Mouse (Mus musculus) cerebellum, adult 11-12 months (tissue): ENCODE measurements around the gene Prokr2.
"Not testable (repeated sequence)": the region's sequence is repeated elsewhere in the genome, so short reads cannot be mapped to it uniquely, and the experiment has no call there.

Experiments
- DNase-seq: peaks from one replicate; pipeline ENCODE4 v3.0.0; 2022

The Prokr2 gene

DNA sequence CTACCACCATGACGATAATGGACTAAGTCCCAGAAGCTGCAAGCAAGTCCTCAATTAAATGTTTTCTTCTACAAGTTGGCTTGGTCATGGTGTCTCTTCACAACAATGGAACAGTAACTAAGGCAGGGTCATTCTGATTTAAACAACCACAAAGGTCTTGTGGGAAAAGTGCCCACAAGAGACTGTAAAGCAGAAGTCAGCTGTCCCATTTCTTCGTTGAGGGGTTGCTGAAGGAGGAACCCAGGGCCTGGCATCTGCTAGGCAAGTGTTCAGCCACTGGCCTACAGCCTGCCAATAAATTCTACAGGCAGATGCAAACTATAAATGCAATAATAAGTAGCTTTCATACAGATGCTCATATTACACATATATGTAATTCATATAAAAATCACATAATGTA, 48.0 kb downstream of the Prokr2 start:
- no peak for DNase-seq

DNA sequence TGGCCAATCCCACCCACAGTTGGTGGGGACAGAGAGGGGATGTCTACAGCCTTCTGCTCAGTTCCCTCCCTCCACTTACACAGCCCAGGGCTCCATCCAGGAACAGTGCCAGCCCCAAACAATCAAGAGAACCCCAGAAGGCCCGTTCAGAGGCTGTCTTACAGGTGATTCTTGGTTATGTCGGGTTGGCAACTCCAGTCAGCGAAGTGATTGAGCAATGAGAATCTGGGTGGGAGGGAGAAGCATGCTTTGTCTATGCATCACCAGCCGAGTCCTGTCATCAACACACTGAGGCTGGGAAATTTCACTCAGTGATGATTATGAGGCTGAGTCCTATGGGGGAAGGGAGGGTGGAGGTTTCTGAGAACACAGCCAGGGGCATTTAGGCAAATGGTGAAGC, 61.7 kb downstream of the Prokr2 start:
- no peak for DNase-seq

DNA sequence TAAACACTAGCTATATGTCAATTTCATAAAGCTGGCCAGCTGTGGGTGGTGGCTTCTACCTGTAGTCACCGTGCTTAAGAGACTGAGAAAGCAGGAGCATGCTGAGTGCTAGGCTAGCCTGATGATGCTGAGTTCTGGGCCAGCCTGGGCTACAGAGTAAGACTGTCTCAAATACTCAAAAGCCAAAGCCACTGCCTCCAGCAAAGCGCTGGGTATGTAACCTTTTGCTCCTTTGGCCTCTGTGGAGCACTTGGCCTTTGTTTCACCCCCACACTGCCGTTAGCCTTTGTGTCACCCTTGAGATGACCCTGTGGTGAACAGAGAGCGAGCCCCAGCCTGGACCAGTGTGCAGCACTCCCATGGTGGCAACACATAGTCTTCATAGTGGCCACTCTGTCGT, 64.7 kb downstream of the Prokr2 start:
- DNase-seq: no peak

DNA sequence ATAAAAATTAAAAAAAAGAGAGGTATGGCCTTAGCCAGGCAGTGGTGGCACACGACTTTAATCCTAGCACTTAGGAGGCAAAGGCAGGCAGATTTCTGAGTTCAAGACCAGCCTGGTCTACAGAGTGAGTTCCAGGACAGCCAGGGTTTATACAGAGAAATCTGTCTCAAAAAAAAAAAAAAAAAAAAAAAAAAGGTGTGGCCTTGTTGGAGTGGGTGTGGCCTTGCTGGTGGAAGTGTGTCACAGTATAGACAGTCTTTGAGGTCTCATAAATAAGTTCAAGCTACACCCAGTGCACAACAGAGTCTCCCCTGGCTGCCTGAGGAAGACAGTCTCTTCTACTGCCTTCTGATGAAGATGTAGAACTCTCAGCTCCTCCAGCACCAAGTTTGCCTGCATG, 68.1 kb downstream of the Prokr2 start:
- no peak for DNase-seq

DNA sequence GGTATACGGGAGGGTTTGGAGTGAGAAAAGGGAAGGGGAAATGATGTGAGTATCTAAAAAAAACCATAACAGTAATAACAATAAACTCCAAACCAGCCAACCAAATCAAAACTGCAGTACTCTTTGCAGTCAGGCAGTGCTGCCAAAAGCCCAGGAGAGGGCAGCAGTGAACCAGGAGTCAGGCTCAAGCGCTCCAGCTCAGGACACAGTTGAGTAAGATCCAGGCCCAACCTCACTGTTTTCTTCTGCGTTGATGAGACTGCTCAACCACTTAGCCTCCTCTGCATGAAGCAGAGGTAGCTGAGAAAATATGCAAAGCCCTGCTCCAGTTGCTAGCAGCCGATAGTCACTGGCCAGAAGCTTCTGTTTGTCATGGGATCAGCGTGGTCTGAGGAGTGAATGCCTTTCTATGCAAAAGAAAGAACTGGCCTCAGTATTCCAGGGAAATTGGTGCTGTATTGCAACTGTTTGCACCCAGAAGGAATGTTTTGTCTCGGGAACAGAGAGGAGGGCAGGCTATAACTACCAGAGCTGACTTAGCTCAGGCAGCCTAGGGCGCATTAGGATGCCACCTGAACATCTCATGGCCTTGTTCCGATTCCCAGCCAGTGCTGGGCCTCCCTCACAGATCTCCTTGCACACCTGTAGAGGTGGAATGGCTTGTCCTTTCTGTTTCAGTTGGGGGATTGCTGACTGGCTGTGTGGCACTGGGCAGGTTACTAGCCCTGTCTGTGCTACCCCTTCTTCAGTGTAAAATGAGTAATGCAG, 69.0 kb downstream of the Prokr2 start:
- peak; percentile 66 for DNase-seq

DNA sequence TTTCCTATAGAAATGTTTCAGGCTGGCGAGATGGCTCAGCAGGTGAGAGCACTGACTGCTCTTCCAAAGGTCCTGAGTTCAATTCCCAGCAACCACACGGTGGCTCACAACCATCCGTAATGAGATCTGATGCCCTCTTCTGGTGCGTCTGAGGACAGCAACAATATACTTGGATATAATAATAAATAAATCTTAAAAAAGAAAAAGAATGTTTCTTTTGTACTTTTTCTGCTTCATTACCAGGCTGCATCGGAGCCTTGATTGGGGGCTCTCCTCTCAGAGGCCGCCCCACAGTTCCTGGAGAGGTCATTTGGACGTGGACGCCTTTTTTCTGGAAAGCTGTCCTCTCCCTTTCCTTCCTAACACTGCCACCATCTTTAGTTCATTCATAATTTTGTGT, 71.2 kb downstream of the Prokr2 start:
- DNase-seq: not testable (repeated sequence)

DNA sequence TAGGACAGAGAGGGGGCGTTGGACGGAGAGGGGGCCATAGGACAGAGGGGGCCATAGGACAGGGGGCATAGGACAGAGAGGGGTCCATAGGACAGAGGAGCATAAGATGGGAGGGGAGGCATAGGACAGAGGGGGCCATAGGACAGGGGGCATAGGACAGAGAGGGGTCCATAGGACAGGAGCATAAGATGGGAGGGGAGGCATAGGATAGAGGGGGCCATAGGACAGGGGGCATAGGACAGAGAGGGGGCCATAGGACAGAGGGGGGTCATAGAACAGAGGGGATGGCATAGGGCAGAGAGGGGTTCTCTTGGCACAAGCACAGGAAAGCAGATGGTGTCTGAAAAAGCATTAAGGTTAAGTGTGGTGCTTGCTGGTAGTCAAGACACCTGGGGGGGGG, 71.7 kb downstream of the Prokr2 start:
- DNase-seq: no peak

DNA sequence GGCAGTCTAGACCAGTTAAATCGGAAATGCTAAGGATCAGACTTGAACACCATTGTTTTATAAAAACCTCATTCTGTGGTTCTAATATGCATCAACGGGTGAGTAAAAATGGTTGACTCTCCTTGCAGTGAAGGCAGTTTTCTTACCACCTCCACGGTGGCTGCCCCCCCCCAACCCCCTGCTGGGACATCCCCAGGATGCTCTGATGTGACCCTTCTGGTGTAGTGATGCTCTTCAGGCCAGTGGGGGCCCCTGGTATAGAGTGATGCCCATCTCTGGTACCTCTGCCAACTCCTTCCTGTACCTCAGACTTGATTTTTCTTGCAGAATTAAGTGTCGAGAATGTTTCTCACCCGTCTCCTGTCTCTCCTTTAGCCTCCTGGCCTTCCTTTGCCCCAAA, 72.6 kb downstream of the Prokr2 start:
- no peak for DNase-seq

DNA sequence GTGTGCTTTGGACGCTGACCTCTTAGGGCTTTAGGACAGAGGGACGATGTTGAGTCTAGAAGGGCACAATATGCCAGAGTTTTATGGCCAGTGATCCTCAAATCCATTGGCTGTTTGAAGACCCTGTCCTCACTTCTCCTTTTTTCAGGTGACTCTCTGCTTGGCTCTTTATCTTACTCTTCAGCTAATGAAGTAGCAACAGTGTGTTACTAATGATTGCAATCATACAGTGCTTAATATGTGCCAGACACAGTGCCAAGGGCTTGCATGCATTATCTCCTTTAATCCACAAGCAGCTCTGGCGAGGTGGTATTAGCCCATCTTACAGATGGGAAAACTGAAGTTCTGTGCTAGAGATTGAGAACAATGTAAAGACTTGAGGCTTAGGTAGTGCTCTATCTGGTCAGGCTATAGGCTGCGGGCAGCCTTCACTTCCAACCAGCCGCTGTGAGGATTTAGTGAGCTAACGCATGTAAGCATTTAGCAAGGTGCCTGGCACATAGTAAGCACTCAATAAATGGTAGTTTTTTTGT, 75.8 kb downstream of the Prokr2 start:
- DNase-seq: no peak

DNA sequence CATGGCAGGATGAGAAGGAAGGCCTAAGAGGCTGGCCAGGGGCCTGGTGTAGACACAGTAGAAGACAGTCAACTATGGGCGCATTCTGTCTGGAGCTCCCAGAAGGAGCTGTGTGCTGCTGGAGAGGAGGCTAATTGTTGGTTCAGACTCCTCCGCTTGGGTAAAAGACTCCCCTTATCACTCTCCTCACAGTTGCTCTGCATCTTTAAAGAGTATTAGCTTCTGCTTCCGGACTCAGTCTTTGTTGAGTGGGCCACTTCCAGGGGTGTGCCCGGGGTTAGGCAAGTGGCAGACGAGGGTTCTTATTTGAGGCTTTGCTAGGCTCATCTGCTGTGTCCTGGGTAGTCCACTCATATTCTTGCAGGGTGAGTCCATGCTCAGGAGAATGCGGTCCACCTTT, 76.4 kb downstream of the Prokr2 start:
- DNase-seq: no peak

DNA sequence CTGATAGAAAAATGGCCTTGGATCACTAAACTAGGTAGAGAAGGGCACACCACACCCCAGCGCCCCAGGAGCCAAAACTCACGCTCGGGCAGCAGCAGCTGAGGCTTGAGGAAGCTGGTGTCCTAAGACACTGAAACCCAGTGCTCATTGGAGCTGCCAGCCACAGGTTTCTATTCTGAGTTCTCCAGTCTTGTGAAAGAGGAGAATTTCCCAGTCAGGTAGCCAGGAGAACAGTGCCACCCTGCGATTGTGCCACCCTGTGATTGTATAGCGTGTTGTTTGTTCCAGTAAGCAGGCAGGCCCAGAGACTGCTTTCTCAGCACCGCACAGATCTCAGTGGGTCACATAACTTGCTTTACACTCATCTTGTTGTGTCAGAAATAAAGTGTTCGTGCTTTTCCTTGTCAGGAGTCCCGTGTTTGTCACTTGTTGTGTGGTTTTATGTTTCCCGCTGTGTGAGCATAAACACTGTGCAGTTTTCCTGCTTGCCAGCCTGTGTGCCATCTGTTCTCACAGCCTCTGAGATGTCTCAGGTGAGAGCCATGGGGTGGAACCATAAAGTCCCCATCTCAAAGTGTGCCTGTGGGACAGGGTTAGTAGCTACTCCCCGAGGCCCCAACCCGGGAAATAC, 77.9 kb downstream of the Prokr2 start:
- peak; percentile 74 for DNase-seq

DNA sequence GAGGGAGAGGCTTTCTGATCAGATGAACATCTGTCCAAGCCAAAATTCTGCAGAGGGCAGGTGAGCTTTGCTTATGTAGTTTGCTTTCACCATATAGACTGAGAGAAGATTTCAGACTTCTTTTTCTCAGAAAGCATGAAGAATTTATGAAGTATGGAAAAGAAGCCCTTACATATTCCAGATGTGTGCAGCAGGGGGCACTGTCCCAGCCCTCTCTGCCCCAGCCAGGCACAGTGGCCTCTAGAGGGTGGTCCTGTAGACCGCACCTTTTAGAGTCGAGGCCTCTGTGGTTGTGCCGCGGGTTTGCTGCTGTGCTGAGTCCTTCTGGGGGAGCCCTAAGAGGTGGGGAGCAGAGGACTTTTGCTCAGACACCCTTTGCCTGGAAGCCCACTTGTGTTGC, 79.3 kb downstream of the Prokr2 start:
- no peak for DNase-seq

DNA sequence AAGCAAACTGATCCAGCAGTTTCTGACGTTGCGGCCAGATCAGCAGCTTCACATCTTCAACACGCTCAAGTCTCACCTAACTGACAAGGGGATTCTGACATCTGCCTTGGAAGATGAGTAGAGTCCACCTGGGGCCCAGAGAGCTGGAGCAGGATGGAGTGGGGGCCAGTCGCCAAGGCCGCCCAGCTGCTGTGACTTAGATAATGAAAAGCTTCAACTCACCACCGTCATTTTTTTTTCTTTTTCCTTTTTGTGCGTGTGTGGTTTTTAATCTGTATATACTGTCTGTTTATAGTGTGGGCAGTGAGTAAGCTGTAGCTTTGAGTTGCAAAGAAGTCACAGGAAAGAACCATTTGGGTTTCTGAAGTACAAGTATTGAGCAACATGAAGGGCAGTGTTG, 80.1 kb downstream of the Prokr2 start:
- no peak for DNase-seq

DNA sequence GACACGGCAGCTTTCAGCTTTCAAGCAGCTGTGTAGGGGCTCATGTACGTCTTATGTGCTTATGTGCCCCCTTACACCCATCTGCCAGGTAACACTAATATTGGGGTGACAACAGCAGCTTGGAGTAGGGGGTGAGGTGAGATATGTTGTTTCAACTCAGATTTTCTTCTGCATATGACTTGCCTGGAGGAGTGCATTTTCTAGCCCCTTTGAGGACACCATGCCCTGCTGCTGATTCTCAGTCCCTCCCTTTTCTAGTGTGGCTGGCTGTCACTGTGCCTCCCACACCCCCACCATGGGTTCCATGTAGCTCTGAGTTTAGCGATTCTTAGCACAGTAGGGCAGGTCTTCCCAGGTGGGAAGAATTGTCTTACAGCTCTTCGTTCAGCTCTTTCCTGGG, 83.8 kb downstream of the Prokr2 start:
- no peak for DNase-seq

DNA sequence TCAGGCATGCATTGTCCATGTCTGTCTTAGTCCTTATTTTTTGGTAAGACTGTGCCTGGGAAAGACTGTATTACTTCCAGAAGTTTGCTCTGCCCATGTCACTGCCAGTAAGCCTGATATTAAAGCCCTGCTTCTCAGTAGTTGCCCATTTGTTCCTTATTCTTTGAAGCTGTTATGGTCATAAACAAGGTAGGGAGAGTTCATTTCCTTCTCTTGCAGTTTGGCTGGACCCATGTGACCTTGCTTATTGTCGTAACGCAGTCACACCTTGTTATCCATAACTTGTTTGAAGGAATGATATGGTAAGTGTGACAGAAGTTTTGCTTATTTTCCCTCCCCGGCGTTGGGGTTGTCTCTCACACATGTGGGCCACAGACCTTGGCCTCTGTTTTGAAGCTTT, 87.0 kb downstream of the Prokr2 start:
- no peak for DNase-seq

DNA sequence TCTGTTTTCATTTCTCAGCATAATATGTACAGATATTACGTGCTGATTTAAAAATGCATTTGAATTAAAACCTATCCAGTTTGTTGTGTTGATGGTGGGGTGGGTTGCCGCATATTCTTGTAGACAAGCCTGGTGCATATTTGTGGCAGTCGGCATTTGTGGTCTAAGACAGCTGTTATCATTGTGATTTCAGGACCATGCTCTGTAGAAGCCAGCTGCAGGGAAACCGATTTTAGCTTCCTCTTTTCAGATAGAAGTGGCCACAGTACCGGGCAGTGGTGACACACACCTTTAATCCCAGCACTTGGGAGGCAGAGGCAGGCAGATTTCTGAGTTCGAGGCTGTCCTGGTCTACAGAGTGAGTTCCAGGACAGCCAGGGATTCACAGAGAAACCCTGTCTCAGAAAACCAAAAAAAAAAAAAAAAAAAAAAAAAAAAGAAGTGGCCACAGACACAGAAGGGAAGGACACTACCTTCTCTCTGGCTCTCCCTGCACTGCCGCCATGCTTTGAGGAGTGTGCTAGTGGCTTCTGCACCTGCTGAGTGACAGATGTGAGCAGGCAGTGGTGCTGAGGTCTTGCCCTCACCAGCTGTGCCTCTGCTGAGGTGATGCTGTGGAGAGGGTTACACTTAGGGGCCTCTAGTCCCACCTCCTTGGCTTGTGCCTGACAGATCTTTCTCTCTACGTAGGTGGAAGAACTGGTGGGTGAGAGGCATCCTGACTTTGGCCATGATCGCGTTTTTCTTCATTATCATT, 91.4 kb downstream of the Prokr2 start:
- no peak for DNase-seq

DNA sequence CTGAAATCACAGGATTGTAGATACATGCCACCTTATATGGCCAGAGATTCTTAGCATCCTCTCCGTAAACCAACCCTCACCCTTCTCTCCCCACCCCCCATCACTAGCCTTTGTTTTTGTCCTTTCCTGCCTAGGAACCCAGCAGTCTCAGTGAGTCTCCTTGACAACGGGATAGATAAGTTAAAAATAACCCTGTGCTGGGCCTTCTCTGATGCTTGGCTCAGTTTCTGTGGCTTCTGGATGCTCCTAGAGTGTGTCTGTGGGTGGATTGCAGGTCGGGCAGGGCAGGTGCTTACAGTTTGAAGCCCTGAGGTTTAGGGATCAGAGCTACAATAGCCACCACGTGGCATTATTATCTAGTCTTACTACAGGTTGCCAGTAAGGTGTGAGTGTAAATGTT, 93.2 kb downstream of the Prokr2 start:
- peak; percentile 79 for DNase-seq

DNA sequence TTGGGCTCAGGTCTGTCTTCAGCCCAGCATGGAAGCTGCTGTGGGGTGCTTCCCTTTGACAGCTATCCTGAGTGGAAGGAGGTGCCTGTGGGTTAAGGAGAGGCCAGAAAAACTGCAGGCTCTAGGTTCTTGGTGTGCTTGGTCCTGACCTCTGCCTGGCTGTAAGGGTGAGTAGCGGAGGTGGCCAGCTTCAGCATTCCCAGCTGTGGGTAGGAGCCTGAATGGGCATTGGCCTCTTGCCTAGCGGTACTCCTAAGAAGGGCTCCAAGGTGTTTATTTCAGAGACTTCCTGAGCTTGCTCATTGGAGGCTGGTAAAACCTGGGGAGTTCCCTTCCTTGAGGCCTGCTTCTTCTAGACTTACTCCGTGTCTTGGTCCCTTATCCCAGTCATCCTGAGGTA, 94.0 kb downstream of the Prokr2 start:
- DNase-seq: peak; percentile 45

DNA sequence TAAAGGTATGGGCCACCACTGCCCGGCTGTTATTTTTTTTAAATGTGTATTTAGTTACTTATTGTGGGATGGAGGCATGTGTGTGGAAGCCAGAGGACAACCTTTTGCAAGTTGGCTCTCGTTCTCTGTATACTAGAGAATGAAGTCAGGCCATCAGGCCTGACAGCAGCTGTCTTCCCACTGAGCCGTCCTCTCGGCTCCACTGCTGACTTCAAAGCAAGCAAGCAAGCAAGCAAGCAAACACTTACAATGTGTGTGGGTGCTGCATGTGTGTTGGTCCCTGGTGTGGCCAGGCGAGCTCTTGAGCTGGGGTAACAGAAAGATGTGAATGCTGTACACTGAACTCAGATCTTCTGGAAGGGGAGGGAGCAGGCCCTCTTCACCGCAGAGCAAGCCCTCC, 94.4 kb downstream of the Prokr2 start:
- DNase-seq: no peak

DNA sequence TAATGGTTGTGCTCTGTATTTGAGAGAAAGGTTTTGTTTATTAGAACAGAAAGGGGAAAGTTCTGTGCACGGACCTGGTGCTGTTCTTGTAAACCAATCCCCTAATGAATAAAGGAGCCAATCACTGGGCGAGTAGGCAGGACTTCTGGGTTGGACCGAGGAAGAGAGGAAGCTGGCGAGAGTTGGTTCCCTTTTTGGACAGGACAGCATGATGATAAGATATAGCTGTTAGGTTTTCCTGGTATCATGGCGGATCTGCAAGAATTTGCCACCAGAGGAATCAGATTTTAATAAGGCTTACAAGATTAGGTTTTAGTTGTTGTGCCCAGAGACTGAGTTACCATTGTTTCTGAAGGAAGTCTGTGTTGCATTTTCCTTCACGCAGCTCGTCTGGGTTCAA, 96.0 kb downstream of the Prokr2 start:
- DNase-seq: not testable (repeated sequence)
